Mouse (Mus musculus): ENCODE measurements around the gene Polr2i. TPM values are rescaled to one million over a fixed set of nuclear protein-coding genes. Genes with fewer than 3 reads are reported as not detected.
"Not testable (repeated sequence)": the region's sequence is repeated elsewhere in the genome, so short reads cannot be mapped to it uniquely, and the experiment has no call there.

Gene Polr2i
- polyA plus RNA-seq, 1 experiment from 2014 or later, result 112 TPM

- H3K27ac ChIP-seq (ENCODE audit: low read length), result no peak overlapping the region
- no peaks in the 10 kb centered on the region for H3K36me3 ChIP-seq (ENCODE audit: control insufficient read depth, insufficient read depth)
- H3K4me3 ChIP-seq (ENCODE audit: low read length), result no peak overlapping the region
- no peak overlapping the region for H3K4me2 ChIP-seq (ENCODE audit: low read depth, low read length)
- H3K9me3 ChIP-seq (replicated peaks; ENCODE audit: control insufficient read depth, low read length), result no peaks in the 10 kb centered on the region
- peaks cover 6% of the 10 kb centered on the region for H3K4me1 ChIP-seq (ENCODE audit: control insufficient read depth, insufficient read depth, low read length)
- no peak for ATAC-seq (replicated peaks; ENCODE audit: extremely low read depth, insufficient read depth, low FRiP score)
- H3K9ac ChIP-seq (ENCODE audit: low read length), result no peak overlapping the region
- no peaks in the 10 kb centered on the region for H3K27me3 ChIP-seq (ENCODE audit: control insufficient read depth, insufficient read depth, low read length)
- 72% methylated on average over 5 of the region's 5 CpGs for WGBS
These were observed 31.5 kb upstream of the Polr2i start for GRCm38 (mm10) chr7:30200200-30200599.

- not testable (repeated sequence) for H3K27ac ChIP-seq (ENCODE audit: low read length); ATAC-seq (replicated peaks; ENCODE audit: extremely low read depth, insufficient read depth, low FRiP score)
These were observed 31.1 kb upstream of the Polr2i start for GRCm38 (mm10) chr7:30200661-30201060.

GRCm38 (mm10) chr7:30202895-30203690 lies 28.7 kb upstream of the Polr2i start:
- Histone ChIP-seq H3K4me3 (ENCODE audit: low read length) (no peak overlapping the region), H3K36me3 (ENCODE audit: control insufficient read depth, insufficient read depth) (no peaks in the 10 kb centered on the region), H3K4me2 (ENCODE audit: low read depth, low read length) (no peak overlapping the region), H3K4me1 (ENCODE audit: control insufficient read depth, insufficient read depth, low read length) (0 out of 2 replicates have a peak, but pooled peaks cover 3% of the 10 kb centered on the region), H3K27me3 (ENCODE audit: control insufficient read depth, insufficient read depth, low read length) (no peaks in the 10 kb centered on the region), H3K9ac (ENCODE audit: low read length) (no peak overlapping the region), H3K27ac (ENCODE audit: low read length) (no peak overlapping the region), H3K9me3 (replicated peaks; ENCODE audit: control insufficient read depth, low read length) (no peaks in the 10 kb centered on the region)
- no peak for ATAC-seq (replicated peaks; ENCODE audit: extremely low read depth, insufficient read depth, low FRiP score)
- 62% methylated on average over 11 of the region's 11 CpGs for WGBS

More at GRCm38 (mm10) chr7:30200661-30201060, 31.1 kb upstream of the Polr2i start:
- H3K9ac ChIP-seq (ENCODE audit: low read length); H3K4me2 ChIP-seq (ENCODE audit: low read depth, low read length); H3K9me3 ChIP-seq (replicated peaks; ENCODE audit: control insufficient read depth, low read length); H3K36me3 ChIP-seq (ENCODE audit: control insufficient read depth, insufficient read depth); H3K4me1 ChIP-seq (ENCODE audit: control insufficient read depth, insufficient read depth, low read length); H3K27me3 ChIP-seq (ENCODE audit: control insufficient read depth, insufficient read depth, low read length); H3K4me3 ChIP-seq (ENCODE audit: low read length): not testable (repeated sequence)
- 85% methylated on average over 5 of the region's 5 CpGs for whole genome bisulfite sequencing

GRCm38 (mm10) chr7:30204380-30204779 lies 27.4 kb upstream of the Polr2i start:
- ATAC-seq (replicated peaks; ENCODE audit: extremely low read depth, insufficient read depth, low FRiP score), result no peak
- no peaks in the 10 kb centered on the region for H3K36me3 ChIP-seq (ENCODE audit: control insufficient read depth, insufficient read depth)
- no peak overlapping the region for H3K4me3 ChIP-seq (ENCODE audit: low read length)
- H3K27me3 ChIP-seq (ENCODE audit: control insufficient read depth, insufficient read depth, low read length), result no peaks in the 10 kb centered on the region
- no peak overlapping the region for H3K27ac ChIP-seq (ENCODE audit: low read length)
- WGBS, result 21% methylated on average over 8 of the region's 8 CpGs
- H3K4me2 ChIP-seq (ENCODE audit: low read depth, low read length), result no peak overlapping the region
- no peaks in the 10 kb centered on the region for H3K9me3 ChIP-seq (replicated peaks; ENCODE audit: control insufficient read depth, low read length)
- no peaks in the 10 kb centered on the region for H3K4me1 ChIP-seq (ENCODE audit: control insufficient read depth, insufficient read depth, low read length)
- H3K9ac ChIP-seq (ENCODE audit: low read length), result no peak overlapping the region

- ATAC-seq (replicated peaks; ENCODE audit: extremely low read depth, insufficient read depth, low FRiP score), result no peak
- WGBS, result 4% methylated on average over 2 of the region's 2 CpGs
- H3K9ac ChIP-seq (ENCODE audit: low read length), result no peak overlapping the region
- H3K9me3 ChIP-seq (replicated peaks; ENCODE audit: control insufficient read depth, low read length), result no peaks in the 10 kb centered on the region
- H3K27me3 ChIP-seq (ENCODE audit: control insufficient read depth, insufficient read depth, low read length), result no peaks in the 10 kb centered on the region
- no peak overlapping the region for H3K4me2 ChIP-seq (ENCODE audit: low read depth, low read length)
- H3K27ac ChIP-seq (ENCODE audit: low read length), result no peak overlapping the region
- no peaks in the 10 kb centered on the region for H3K36me3 ChIP-seq (ENCODE audit: control insufficient read depth, insufficient read depth)
- no peak overlapping the region for H3K4me3 ChIP-seq (ENCODE audit: low read length)
- no peaks in the 10 kb centered on the region for H3K4me1 ChIP-seq (ENCODE audit: control insufficient read depth, insufficient read depth, low read length)
These were observed 26.4 kb upstream of the Polr2i start for GRCm38 (mm10) chr7:30205383-30205782.

GRCm38 (mm10) chr7:30206364-30206763 lies 25.4 kb upstream of the Polr2i start:
- H3K4me2 ChIP-seq (ENCODE audit: low read depth, low read length); H3K4me1 ChIP-seq (ENCODE audit: control insufficient read depth, insufficient read depth, low read length); H3K27ac ChIP-seq (ENCODE audit: low read length); H3K4me3 ChIP-seq (ENCODE audit: low read length); H3K36me3 ChIP-seq (ENCODE audit: control insufficient read depth, insufficient read depth); H3K9me3 ChIP-seq (replicated peaks; ENCODE audit: control insufficient read depth, low read length); H3K27me3 ChIP-seq (ENCODE audit: control insufficient read depth, insufficient read depth, low read length); H3K9ac ChIP-seq (ENCODE audit: low read length); ATAC-seq (replicated peaks; ENCODE audit: extremely low read depth, insufficient read depth, low FRiP score): not testable (repeated sequence)
- WGBS, result 49% methylated on average over 5 of the region's 5 CpGs

GRCm38 (mm10) chr7:30211025-30211424 lies 20.7 kb upstream of the Polr2i start:
- H3K9me3 ChIP-seq (replicated peaks; ENCODE audit: control insufficient read depth, low read length), result no peaks in the 10 kb centered on the region
- ATAC-seq (replicated peaks; ENCODE audit: extremely low read depth, insufficient read depth, low FRiP score), result no peak
- H3K27ac ChIP-seq (ENCODE audit: low read length), result no peak overlapping the region
- H3K9ac ChIP-seq (ENCODE audit: low read length), result no peak overlapping the region
- no peak overlapping the region for H3K4me3 ChIP-seq (ENCODE audit: low read length)
- no peaks in the 10 kb centered on the region for H3K36me3 ChIP-seq (ENCODE audit: control insufficient read depth, insufficient read depth)
- no peak overlapping the region for H3K4me2 ChIP-seq (ENCODE audit: low read depth, low read length)
- WGBS, result 30% methylated on average over 4 of the region's 4 CpGs
- H3K27me3 ChIP-seq (ENCODE audit: control insufficient read depth, insufficient read depth, low read length), result no peaks in the 10 kb centered on the region
- H3K4me1 ChIP-seq (ENCODE audit: control insufficient read depth, insufficient read depth, low read length), result no peaks in the 10 kb centered on the region

GRCm38 (mm10) chr7:30213881-30214280 lies 17.9 kb upstream of the Polr2i start:
- H3K4me3 ChIP-seq (ENCODE audit: low read length), result no peak overlapping the region
- H3K27me3 ChIP-seq (ENCODE audit: control insufficient read depth, insufficient read depth, low read length), result no peaks in the 10 kb centered on the region
- H3K36me3 ChIP-seq (ENCODE audit: control insufficient read depth, insufficient read depth), result no peaks in the 10 kb centered on the region
- no peak overlapping the region for H3K27ac ChIP-seq (ENCODE audit: low read length)
- no peak overlapping the region for H3K9ac ChIP-seq (ENCODE audit: low read length)
- H3K9me3 ChIP-seq (replicated peaks; ENCODE audit: control insufficient read depth, low read length), result no peaks in the 10 kb centered on the region
- 70% methylated on average over 3 of the region's 3 CpGs for WGBS
- peaks cover 5% of the 10 kb centered on the region; the same call in 1 of the 2 replicates for H3K4me1 ChIP-seq (ENCODE audit: control insufficient read depth, insufficient read depth, low read length)
- no peak for ATAC-seq (replicated peaks; ENCODE audit: extremely low read depth, insufficient read depth, low FRiP score)
- H3K4me2 ChIP-seq (ENCODE audit: low read depth, low read length), result no peak overlapping the region

- WGBS, result 76% methylated on average over 3 of the region's 3 CpGs
- Histone ChIP-seq H3K36me3 (ENCODE audit: control insufficient read depth, insufficient read depth) (no peaks in the 10 kb centered on the region), H3K4me1 (ENCODE audit: control insufficient read depth, insufficient read depth, low read length) (peaks cover 12% of the 10 kb centered on the region), H3K4me2 (ENCODE audit: low read depth, low read length) (no peak overlapping the region), H3K9ac (ENCODE audit: low read length) (no peak overlapping the region), H3K9me3 (replicated peaks; ENCODE audit: control insufficient read depth, low read length) (no peaks in the 10 kb centered on the region), H3K27ac (ENCODE audit: low read length) (no peak overlapping the region), H3K4me3 (ENCODE audit: low read length) (no peak overlapping the region), H3K27me3 (ENCODE audit: control insufficient read depth, insufficient read depth, low read length) (no peaks in the 10 kb centered on the region)
- ATAC-seq (replicated peaks; ENCODE audit: extremely low read depth, insufficient read depth, low FRiP score), result no peak
These were observed 15.9 kb upstream of the Polr2i start for GRCm38 (mm10) chr7:30215875-30216274.
